In genomic region chr5:118199670-118200069, GRCm38 (mm10) we compare ENCODE assay signal across 27 mouse cellular contexts. TPM values are rescaled to one million over a fixed set of nuclear protein-coding genes. Genes with fewer than 3 reads are reported as not detected.
DNase-seq lines count a peak whose midpoint lies in the region; ATAC-seq and TF ChIP-seq lines count a peak whose summit lies in the region.
"Had no signal": no experiment of that assay in that cellular context is flagged by ENCODE, and none has a peak within 500 bp of the region (broad histone marks: within the 10 kb centered on the region; RNA-seq: fewer than 3 reads in every experiment).

No protein-coding gene starts in this region.

- no peaks in the 10 kb centered on the region for H3K27me3 ChIP-seq in forebrain, embryonic 14.5 days (replicated peaks; ENCODE audit: control insufficient read depth, insufficient read depth, low read length)
- H3K27me3 ChIP-seq in forebrain, embryonic 12.5 days = no peaks in the 10 kb centered on the region
- H3K27me3 ChIP-seq in forebrain, postnatal 0 days (ENCODE audit: insufficient read depth, low read length) = no peaks in the 10 kb centered on the region
- H3K27me3 ChIP-seq in forebrain, embryonic 13.5 days = no peaks in the 10 kb centered on the region
- H3K27me3 ChIP-seq: CH12.LX; embryonic facial prominence, embryonic 13.5 days; embryonic facial prominence, embryonic 15.5 days; Patski had no signal

- peak; percentile 24 for DNase-seq in forebrain, embryonic 14.5 days (ENCODE audit: low spot score)
- no peak for DNase-seq in forebrain, postnatal 0 days
- DNase-seq in layer of hippocampus, adult 2 months (ENCODE audit: low spot score in 2 of 2) = no peak
- DNase-seq in layer of hippocampus, adult 11-12 months (ENCODE audit: low spot score) = no peak
- DNase-seq: adrenal gland, adult 8-10 months; adrenal gland, postnatal 14 days; adrenal gland, postnatal 36 days; B cell, adult 2 months; cerebellum, adult 11 months; cerebellum, adult 18-20 months; cerebellum, adult 8-10 months; cerebellum, adult 9-11 months; cerebellum, postnatal 14 days; cerebellum, postnatal 36 days; embryo, embryonic 11 days had no signal

- peak overlapping the region; percentile 14; the same call in 1 of the 2 replicates for H3K27ac ChIP-seq in forebrain, embryonic 14.5 days (ENCODE audit: low read depth, low read length)
- no peak overlapping the region for H3K27ac ChIP-seq in forebrain, embryonic 12.5 days
- 0 out of 2 replicates have a peak overlapping the region, but pooled peaks have one; percentile 21 for H3K27ac ChIP-seq in forebrain, postnatal 0 days (ENCODE audit: low read depth, low read length)
- no peak overlapping the region for H3K27ac ChIP-seq in forebrain, embryonic 13.5 days
- peak overlapping the region; percentile 29; the same call in 1 of the 2 replicates for H3K27ac ChIP-seq in layer of hippocampus, adult 2 months
- H3K27ac ChIP-seq: embryonic facial prominence, embryonic 13.5 days; embryonic facial prominence, embryonic 15.5 days; forebrain, embryonic 10.5 days had no signal

- TF ChIP-seq CTCF in forebrain, postnatal 0 days (IDR thresholded peaks at IDR 0.05; ENCODE audit: low read depth) = no peak
- no peak for TF ChIP-seq CTCF in layer of hippocampus, adult 2 months (conservative IDR thresholded peaks at IDR 0.05)

- ATAC-seq in forebrain, embryonic 14.5 days = no peak
- no peak for ATAC-seq in forebrain, embryonic 12.5 days (ENCODE audit: low FRiP score)
- peak; percentile 50 for ATAC-seq in forebrain, postnatal 0 days
- no peak for ATAC-seq in forebrain, embryonic 13.5 days
- ATAC-seq: activated CD4-positive, CD25-positive, alpha-beta regulatory T cell, adult 4 months; CD4-positive, CD25-positive, alpha-beta regulatory T cell, adult 4 months; Patski had no signal

- no peak overlapping the region for H3K9ac ChIP-seq in forebrain, embryonic 14.5 days (ENCODE audit: low read length)
- H3K9ac ChIP-seq in forebrain, embryonic 12.5 days = no peak overlapping the region
- H3K9ac ChIP-seq in forebrain, postnatal 0 days = no peak overlapping the region
- H3K9ac ChIP-seq in forebrain, embryonic 13.5 days = no peak overlapping the region
- H3K9ac ChIP-seq: embryonic facial prominence, embryonic 13.5 days; embryonic facial prominence, embryonic 15.5 days had no signal

- no peaks in the 10 kb centered on the region for H3K9me3 ChIP-seq in forebrain, embryonic 14.5 days (replicated peaks; ENCODE audit: control insufficient read depth, low read length)
- no peaks in the 10 kb centered on the region for H3K9me3 ChIP-seq in forebrain, embryonic 12.5 days
- no peaks in the 10 kb centered on the region for H3K9me3 ChIP-seq in forebrain, postnatal 0 days (ENCODE audit: low read length)
- H3K9me3 ChIP-seq in forebrain, embryonic 13.5 days (replicated peaks) = no peaks in the 10 kb centered on the region
- H3K9me3 ChIP-seq: embryonic facial prominence, embryonic 13.5 days; embryonic facial prominence, embryonic 15.5 days; forebrain, embryonic 10.5 days; G1E had no signal

- 65% methylated on average over 5 of the region's 5 CpGs for WGBS in forebrain, embryonic 14.5 days
- WGBS in forebrain, embryonic 12.5 days = 76% methylated on average over 5 of the region's 5 CpGs
- 65% methylated on average over 5 of the region's 5 CpGs for WGBS in forebrain, postnatal 0 days
- 78% methylated on average over 5 of the region's 5 CpGs for WGBS in forebrain, embryonic 13.5 days

- no peak overlapping the region for H3K4me3 ChIP-seq in forebrain, embryonic 14.5 days (ENCODE audit: low read depth, low read length)
- H3K4me3 ChIP-seq in forebrain, embryonic 12.5 days (replicated peaks) = no peak overlapping the region
- no peak overlapping the region for H3K4me3 ChIP-seq in forebrain, postnatal 0 days (ENCODE audit: low read depth, low read length)
- no peak overlapping the region for H3K4me3 ChIP-seq in forebrain, embryonic 13.5 days
- H3K4me3 ChIP-seq in layer of hippocampus, adult 2 months = no peak overlapping the region
- H3K4me3 ChIP-seq: embryonic facial prominence, embryonic 13.5 days; embryonic facial prominence, embryonic 15.5 days; erythroblast, embryonic 14.5 days; forebrain, embryonic 10.5 days had no signal

- H3K4me2 ChIP-seq in forebrain, embryonic 14.5 days (ENCODE audit: low read length) = no peak overlapping the region
- H3K4me2 ChIP-seq in forebrain, embryonic 12.5 days = no peak overlapping the region
- H3K4me2 ChIP-seq in forebrain, postnatal 0 days (ENCODE audit: low read depth) = no peak overlapping the region
- H3K4me2 ChIP-seq in forebrain, embryonic 13.5 days = no peak overlapping the region
- H3K4me2 ChIP-seq: embryonic facial prominence, embryonic 13.5 days; embryonic facial prominence, embryonic 15.5 days had no signal

- peaks cover 23% of the 10 kb centered on the region for H3K36me3 ChIP-seq in forebrain, embryonic 14.5 days (ENCODE audit: control insufficient read depth, insufficient read depth, low read length)
- peaks cover 19% of the 10 kb centered on the region for H3K36me3 ChIP-seq in forebrain, embryonic 12.5 days (replicated peaks)
- H3K36me3 ChIP-seq in forebrain, postnatal 0 days (ENCODE audit: insufficient read depth) = peaks cover 26% of the 10 kb centered on the region
- peaks cover 24% of the 10 kb centered on the region for H3K36me3 ChIP-seq in forebrain, embryonic 13.5 days (ENCODE audit: poor library complexity, severe bottlenecking)
- H3K36me3 ChIP-seq: forebrain, embryonic 10.5 days; G1E had no signal

- H3K4me1 ChIP-seq in forebrain, embryonic 14.5 days (ENCODE audit: control insufficient read depth, insufficient read depth, low read length) = no peaks in the 10 kb centered on the region
- no peaks in the 10 kb centered on the region for H3K4me1 ChIP-seq in forebrain, embryonic 12.5 days
- no peaks in the 10 kb centered on the region for H3K4me1 ChIP-seq in forebrain, postnatal 0 days (ENCODE audit: insufficient read depth)
- 0 out of 2 replicates have a peak, but pooled peaks cover 5% of the 10 kb centered on the region for H3K4me1 ChIP-seq in forebrain, embryonic 13.5 days
- H3K4me1 ChIP-seq: embryonic facial prominence, embryonic 13.5 days; embryonic facial prominence, embryonic 15.5 days had no signal

RNA-seq across cellular contexts. Expression of gene Hrk, which starts 35.2 kb away (rescaled TPM):
- polyA plus RNA-seq in forebrain, embryonic 14.5 days (2014; fragmentation: Nextera tagmentation; extraction: Ambion mirVana) = 1.1 and 1.7 TPM in 2 replicates
- 0.46 and 0.52 TPM in 2 replicates for polyA plus RNA-seq in forebrain, embryonic 12.5 days (2016; fragmentation: Nextera tagmentation; extraction: Ambion mirVana)
- total RNA-seq in forebrain, postnatal 0 days (2014; rRNA removed) = 17.3 and 26.3 TPM in 2 replicates
- polyA plus RNA-seq in forebrain, postnatal 0 days (2015; fragmentation: Nextera tagmentation; extraction: Ambion mirVana) = 4.7 and 8.4 TPM in 2 replicates
- 0.62 and 0.91 TPM in 2 replicates for polyA plus RNA-seq in forebrain, embryonic 13.5 days (2015; fragmentation: Nextera tagmentation; extraction: Ambion mirVana)
- total RNA-seq in layer of hippocampus, adult 2 months (2021) = 10 to 100 TPM; 35.1 to 38.4 TPM
- total RNA-seq: CH12.LX; common myeloid progenitor, adult 5-6 weeks had no signal
- polyA plus RNA-seq: CD4-positive, CD25-positive, alpha-beta regulatory T cell, adult 4 months; erythroblast, embryonic 14.5 days; G1E had no signal

RNA-seq across cellular contexts. Expression of gene Fbxw8, which starts 44.4 kb away (rescaled TPM):
- 17.1 and 19.5 TPM in 2 replicates for polyA plus RNA-seq in forebrain, embryonic 14.5 days (2014; fragmentation: Nextera tagmentation; extraction: Ambion mirVana)
- 41.5 and 41.7 TPM in 2 replicates for polyA plus RNA-seq in forebrain, embryonic 12.5 days (2016; fragmentation: Nextera tagmentation; extraction: Ambion mirVana)
- total RNA-seq in forebrain, postnatal 0 days (2014; rRNA removed) = 42.8 and 51.0 TPM in 2 replicates
- polyA plus RNA-seq in forebrain, postnatal 0 days (2015; fragmentation: Nextera tagmentation; extraction: Ambion mirVana) = 15.2 and 16.4 TPM in 2 replicates
- polyA plus RNA-seq in forebrain, embryonic 13.5 days (2015; fragmentation: Nextera tagmentation; extraction: Ambion mirVana) = 23.5 and 24.6 TPM in 2 replicates
- 10 to 100 TPM; 33.0 to 36.4 TPM for total RNA-seq in layer of hippocampus, adult 2 months (2021)

RNA-seq across cellular contexts. Expression of gene Rnft2, which starts 45.2 kb away (rescaled TPM):
- 10.7 and 11.3 TPM in 2 replicates for polyA plus RNA-seq in forebrain, embryonic 14.5 days (2014; fragmentation: Nextera tagmentation; extraction: Ambion mirVana)
- 8.3 and 11.0 TPM in 2 replicates for polyA plus RNA-seq in forebrain, embryonic 12.5 days (2016; fragmentation: Nextera tagmentation; extraction: Ambion mirVana)
- 61.6 and 87.8 TPM in 2 replicates for total RNA-seq in forebrain, postnatal 0 days (2014; rRNA removed)
- polyA plus RNA-seq in forebrain, postnatal 0 days (2015; fragmentation: Nextera tagmentation; extraction: Ambion mirVana) = 10.1 and 12.4 TPM in 2 replicates
- 7.0 and 9.0 TPM in 2 replicates for polyA plus RNA-seq in forebrain, embryonic 13.5 days (2015; fragmentation: Nextera tagmentation; extraction: Ambion mirVana)
- 10 to 100 TPM; 68.1 to 71.9 TPM for total RNA-seq in layer of hippocampus, adult 2 months (2021)
- polyA plus RNA-seq: CD4-positive, CD25-positive, alpha-beta regulatory T cell, adult 4 months; erythroblast, embryonic 14.5 days had no signal

RNA-seq across cellular contexts. Expression of gene 2410131K14Rik, which starts 45.4 kb away (rescaled TPM):
- 14.6 and 17.1 TPM in 2 replicates for polyA plus RNA-seq in forebrain, embryonic 14.5 days (2014; fragmentation: Nextera tagmentation; extraction: Ambion mirVana)
- 13.2 and 13.7 TPM in 2 replicates for polyA plus RNA-seq in forebrain, embryonic 12.5 days (2016; fragmentation: Nextera tagmentation; extraction: Ambion mirVana)
- total RNA-seq in forebrain, postnatal 0 days (2014; rRNA removed) = 22.4 and 31.2 TPM in 2 replicates
- polyA plus RNA-seq in forebrain, postnatal 0 days (2015; fragmentation: Nextera tagmentation; extraction: Ambion mirVana) = 15.5 and 19.1 TPM in 2 replicates
- 14.0 and 15.5 TPM in 2 replicates for polyA plus RNA-seq in forebrain, embryonic 13.5 days (2015; fragmentation: Nextera tagmentation; extraction: Ambion mirVana)
- total RNA-seq in layer of hippocampus, adult 2 months (2021) = 10 to 100 TPM; 13.8 to 14.5 TPM
- polyA plus RNA-seq: erythroblast, embryonic 14.5 days had no signal

Comparison
In these comparisons a context has a peak if more than half of its experiments do, and no peak if none do; other contexts are left out.
1. H3K27ac ChIP-seq: peak in forebrain, embryonic 14.5 days (single experiment), forebrain, postnatal 0 days (single experiment) and layer of hippocampus, adult 2 months (single experiment); none in forebrain, embryonic 12.5 days (single experiment) and forebrain, embryonic 13.5 days (single experiment).